Mouse (Mus musculus) E14TG2a.4 (cell line): ENCODE measurements at regions not wholly inside any gene's neighbourhood (a gene's known extent, or its start where the extent isn't known, plus 50 kb on each side); places are given as distances from the start of the nearest gene placed in this dataset.

ENCODE experiments used
- CTCF ChIP-seq: conservative IDR thresholded peaks from 2 replicates; pipeline ENCODE4 v1.5.1; 2014; ENCODE audit warnings: low read length
- NANOG ChIP-seq: IDR thresholded peaks from 2 replicates; pipeline ENCODE4 v1.6.1; 2014; ENCODE audit warnings: borderline replicate concordance, low read length, mixed read lengths
- POU5F1 ChIP-seq: IDR thresholded peaks from 2 replicates; pipeline ENCODE4 v1.6.1; 2014; ENCODE audit warnings: low read length, borderline replicate concordance

- TF ChIP-seq CTCF (no peak), POU5F1 (no peak), NANOG (no peak)
Measured at GRCm38 (mm10) chr17:62160301-62160700, 720.8 kb downstream of the Efna5 start.
